Mouse (Mus musculus) gastrocnemius, postnatal 36 days (tissue): ENCODE results near the gene Hbq1a. TPM values are rescaled to one million over a fixed set of nuclear protein-coding genes. Genes with fewer than 3 reads are reported as not detected.

ENCODE experiments used
- DNase-seq, 2 experiments: peaks; one replicate each; pipeline ENCODE4 v3.0.0; 2022
- intact Hi-C: fragments of 180-260 bp; cut with DNase I; formaldehyde crosslinking; loops from one replicate; pipeline ENCODE4 v1.15.1; 2025
- total RNA-seq, 2 experiments: library from RNA; stranded (reverse); gene quantifications; 2 replicates each; pipeline ENCODE4 v1.2.3; 2021

Gene Hbq1a
- total RNA-seq, 2 experiments from 2014 or later, result not detected

GRCm38 (mm10) chr11:32309928-32310327 is 10.1 kb downstream of the Hbq1a start:
- intact Hi-C loops, result no loop called here
- DNase-seq, result no peak

DNA sequence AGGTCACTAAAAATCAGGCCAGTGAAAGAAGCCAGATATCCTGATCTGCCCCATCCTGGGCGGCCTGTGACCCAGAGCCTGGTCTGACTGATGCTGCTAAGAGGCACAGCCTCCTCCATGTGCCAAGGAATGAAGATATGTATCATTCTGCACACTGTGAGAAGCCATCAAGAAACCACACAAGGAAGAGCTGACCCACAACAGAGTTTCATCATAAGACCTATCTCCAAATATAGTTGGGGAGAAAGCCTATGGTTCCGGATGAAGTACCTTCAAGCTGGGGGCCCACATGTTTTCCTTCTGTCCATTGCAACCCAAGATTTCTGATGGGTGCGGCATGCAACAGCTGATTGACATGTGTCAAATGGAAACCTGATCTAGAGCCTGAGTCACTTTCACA is 16.1 kb downstream of the Hbq1a start:
- intact Hi-C loops, result no loop called here
- DNase-seq, result no peak

DNA sequence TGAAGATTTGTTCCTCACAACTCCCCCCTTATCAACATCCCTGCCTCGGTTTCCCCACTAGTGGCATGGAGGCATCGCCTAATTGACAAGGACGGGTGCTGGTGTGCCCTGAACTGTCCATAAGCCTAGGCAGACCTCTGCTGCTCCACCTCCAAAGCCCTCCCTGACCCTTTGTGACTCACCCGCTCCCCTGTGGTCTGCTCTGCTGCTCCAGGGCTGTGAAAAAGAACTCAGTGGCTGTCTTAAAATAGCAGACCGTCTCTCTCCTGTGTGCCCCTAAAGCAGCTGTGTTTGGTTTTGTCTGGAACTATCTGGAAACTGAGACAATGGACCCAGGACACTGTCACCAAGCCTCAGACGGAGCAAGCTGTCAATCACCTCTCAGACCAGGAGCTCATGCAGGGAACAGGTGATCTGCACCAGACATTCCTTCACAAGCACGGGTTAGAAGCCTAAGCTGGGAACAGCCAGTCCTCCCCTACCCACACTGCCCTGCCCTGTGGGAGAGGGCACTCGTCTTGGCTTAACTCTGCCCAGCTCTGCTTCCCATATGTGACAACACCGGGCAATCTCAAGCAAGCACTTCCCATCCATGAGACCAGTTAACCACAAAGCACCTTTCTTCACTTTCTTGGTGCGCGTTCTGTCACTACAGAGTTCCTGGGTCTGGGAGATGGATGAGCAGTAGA is 20.8 kb downstream of the Hbq1a start:
- intact Hi-C loops, result no loop called here
- no peak for DNase-seq

DNA sequence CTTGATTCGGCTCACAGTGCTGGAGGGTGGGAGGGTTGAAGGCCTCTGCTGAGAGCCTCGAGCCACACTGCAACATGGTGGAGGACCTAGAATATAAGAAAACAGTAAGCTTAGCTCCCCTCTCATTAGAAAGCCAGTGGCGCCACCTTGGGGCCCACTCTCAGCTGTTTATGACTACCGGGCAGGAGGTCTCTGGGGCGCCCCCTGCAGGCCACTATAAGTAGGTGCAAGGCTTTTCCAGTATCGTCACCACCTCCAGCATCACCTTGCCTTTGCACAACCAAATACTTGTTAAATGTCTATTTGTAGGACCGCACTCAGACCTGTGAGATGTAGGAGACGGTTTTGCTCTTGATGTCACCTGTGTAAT is 21.3 kb downstream of the Hbq1a start:
- DNase-seq, result peak; percentile 42 to 44
- intact Hi-C loops, result no loop called here

- intact Hi-C loops, result no loop called here
- peak; percentile 81 to 90 for DNase-seq
Measured at GRCm38 (mm10) chr11:32324609-32325008, 24.7 kb downstream of the Hbq1a start.

DNA sequence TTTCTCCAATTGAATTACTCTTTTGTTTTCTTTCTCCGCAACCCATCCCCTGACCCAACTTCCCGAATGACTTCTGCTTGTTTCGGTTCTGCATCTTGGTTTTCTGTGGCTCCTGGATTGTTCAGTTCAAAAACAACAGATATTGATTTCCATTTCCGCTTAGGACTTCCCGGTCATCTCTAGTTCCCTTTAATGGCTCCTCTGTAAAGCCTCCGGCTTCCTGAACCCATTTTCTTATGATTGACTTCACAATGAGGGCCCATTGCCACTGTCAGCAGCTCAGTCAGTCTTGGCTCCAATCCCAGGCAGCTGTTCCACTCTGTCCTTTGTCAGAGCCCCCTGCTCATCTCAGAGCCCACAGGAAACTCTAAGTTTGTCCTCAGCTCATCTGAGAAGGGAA is 31.2 kb downstream of the Hbq1a start:
- intact Hi-C loops, result no loop called here

DNA sequence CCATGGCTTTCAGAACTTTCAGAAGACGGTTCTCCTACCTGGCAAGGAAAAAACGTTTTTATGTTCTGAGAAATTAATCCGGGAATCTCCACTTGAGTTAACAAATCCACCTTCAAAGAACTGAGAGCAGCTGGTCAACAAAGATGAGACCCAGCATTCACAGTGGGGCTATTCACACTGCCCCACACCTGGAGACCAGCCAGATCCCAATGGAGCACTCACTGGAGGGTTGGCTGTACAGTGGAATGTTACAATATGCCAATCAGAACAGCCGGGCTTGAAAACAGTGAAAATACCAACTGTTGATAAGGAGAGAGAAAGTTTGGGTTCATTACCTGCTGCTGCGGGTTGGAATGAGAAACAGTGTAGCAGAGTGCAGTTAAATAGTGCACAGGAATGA is 32.0 kb downstream of the Hbq1a start:
- no peak for DNase-seq
- intact Hi-C loops, result no loop called here

More for the DNA sequence above, 31.2 kb downstream of the Hbq1a start:
- no peak for DNase-seq

DNA sequence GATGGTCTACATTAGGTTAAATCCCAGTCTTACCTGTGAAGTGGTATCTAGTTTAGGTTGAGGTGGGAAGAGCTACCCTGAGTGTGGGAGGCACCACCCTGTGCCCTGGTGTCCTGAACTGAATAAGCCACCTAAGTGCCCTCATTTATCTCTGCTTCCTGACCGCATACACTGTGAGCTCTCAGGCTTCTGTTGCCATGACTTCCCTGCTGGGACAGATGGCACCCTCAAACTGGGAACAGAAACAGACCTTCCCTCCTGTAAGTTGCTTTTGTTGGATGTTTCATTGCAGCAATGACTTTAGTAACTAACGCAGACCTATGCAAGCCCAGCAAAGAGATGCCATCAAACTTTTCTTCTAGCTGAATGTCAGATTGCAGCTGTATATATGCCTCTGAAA is 33.4 kb downstream of the Hbq1a start:
- intact Hi-C loops, result no loop called here
- DNase-seq, result no peak

DNA sequence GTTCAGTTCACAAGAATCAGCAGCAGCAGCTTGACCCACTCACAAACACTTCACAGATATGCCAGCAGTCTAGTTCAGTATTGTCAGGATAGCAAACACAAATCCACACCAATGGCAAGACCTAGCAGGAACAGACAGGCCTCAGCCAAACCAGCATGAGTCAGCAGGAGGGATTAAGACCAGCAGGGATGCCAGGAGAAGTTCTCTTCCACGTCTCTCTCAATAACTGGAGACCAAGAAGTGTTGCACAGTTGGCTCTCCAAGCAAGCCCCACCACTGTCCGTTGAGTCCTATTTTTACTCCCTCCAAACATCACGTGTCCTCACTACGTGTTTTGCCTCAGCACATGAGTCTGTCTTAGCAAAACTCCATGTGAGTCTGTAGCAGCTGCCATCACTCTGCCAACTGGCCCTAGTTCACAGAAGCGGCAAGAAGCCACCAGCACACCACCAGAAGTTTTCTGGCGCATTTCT is 36.6 kb downstream of the Hbq1a start:
- DNase-seq, result no peak
- intact Hi-C loops, result no loop called here

DNA sequence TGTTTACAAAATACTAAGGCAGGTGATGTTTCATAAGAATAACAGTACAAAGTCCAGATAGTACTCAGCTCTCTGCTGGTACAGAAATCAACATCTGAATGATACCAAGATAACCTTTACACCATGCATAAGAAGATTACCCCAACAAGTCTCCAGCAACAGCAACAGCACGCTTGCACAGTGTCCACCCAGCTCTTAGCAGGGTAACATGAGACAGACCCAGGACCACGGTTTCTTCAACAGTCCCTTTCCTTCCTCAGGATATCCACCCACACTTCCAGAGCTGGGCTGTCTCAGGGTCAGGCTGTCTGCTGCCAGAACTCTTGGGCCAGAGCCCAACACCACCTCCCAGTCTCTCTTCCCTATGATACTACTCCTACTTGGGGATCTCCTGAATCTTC is 39.3 kb downstream of the Hbq1a start:
- DNase-seq, result peak in 1 of 2 experiments; percentile 34
- intact Hi-C loops, result no loop called here

DNA sequence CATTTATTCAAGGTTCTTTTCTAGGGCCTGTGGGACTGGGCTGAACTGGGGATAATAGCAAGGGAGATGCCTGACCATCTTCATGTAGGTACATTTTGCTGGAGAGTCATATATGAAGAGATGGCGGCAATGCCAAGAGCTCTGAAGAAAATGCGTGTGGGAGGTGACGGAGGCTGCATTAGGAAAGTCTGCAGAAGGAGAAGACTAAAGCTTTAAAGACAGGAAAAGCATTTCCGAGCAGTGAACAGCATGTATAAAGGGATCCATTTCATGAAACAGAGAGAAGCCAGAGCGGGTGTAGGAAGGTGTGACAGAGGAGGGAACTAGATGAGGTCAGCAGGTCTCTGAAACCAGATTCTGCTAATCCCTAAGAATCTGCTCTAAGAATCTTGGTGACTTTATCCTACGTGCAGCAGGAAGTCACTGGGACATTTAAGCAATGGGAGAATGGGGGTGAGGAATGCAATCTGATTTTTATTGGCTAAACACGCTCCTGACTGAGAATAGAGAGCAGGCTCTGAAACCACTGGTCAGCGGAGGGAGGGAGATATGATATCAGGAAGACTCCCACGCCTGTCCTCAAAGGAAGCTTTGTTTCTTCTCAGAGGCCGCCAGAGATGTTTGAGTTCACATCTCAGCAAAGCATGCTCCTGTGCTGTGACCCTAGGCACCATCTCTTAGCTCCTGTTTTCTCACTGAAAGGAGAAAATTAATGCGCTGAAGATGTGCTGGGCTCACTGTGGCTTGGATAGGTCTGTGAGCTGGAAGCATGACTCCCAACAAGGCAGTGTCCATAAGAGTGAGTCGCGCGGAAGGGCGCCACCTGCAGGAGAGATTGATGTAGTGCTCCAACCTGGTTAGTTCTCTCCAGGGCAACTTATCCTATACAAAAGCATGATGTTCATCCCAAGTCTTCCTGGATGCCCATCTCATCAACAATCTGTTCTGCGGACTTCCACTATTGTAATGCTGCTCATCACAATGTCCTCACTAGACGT is 40.9 kb downstream of the Hbq1a start:
- intact Hi-C loops, result loop anchor here (5.0 kb wide), 1 partner anchor 247 kb away; no protein-coding TSS in a partner anchor
- no peak for DNase-seq

DNA sequence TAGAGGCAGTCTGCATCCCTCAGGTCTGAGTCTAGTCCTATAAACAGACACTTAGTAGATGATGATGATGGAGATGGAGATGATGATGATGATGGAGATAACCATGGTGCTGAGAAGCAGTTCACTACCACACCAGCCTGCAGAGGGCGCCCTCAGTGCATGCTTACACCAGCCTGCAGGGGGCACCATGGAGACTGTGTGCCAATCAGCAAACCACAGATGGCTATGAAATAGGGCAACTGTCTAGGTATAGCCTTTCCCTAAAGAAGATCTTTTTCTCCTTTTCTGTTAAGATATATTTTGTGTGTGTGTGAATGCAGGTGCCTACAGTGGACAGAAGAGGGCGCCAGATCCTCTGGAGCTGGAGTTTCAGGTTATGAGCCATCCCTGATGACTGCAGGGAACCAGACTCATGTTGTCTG is 42.9 kb downstream of the Hbq1a start:
- intact Hi-C loops, result loop anchor here (5.0 kb wide), 1 partner anchor 245 kb away; no protein-coding TSS in a partner anchor
- DNase-seq, result peak in 1 of 2 experiments; percentile 65

GRCm38 (mm10) chr11:32343350-32343749 is 43.5 kb downstream of the Hbq1a start:
- intact Hi-C loops, result loop anchor here (5.0 kb wide), 1 partner anchor 244 kb away; no protein-coding TSS in a partner anchor
- no peak for DNase-seq

GRCm38 (mm10) chr11:32345504-32346297 is 45.8 kb downstream of the Hbq1a start:
- intact Hi-C loops, result loop anchor here (5.0 kb wide), 1 partner anchor 102 kb away; no protein-coding TSS in a partner anchor
- DNase-seq, result no peak

- DNase-seq, result no peak
Measured at GRCm38 (mm10) chr11:32347264-32347606, 47.4 kb downstream of the Hbq1a start.

DNA sequence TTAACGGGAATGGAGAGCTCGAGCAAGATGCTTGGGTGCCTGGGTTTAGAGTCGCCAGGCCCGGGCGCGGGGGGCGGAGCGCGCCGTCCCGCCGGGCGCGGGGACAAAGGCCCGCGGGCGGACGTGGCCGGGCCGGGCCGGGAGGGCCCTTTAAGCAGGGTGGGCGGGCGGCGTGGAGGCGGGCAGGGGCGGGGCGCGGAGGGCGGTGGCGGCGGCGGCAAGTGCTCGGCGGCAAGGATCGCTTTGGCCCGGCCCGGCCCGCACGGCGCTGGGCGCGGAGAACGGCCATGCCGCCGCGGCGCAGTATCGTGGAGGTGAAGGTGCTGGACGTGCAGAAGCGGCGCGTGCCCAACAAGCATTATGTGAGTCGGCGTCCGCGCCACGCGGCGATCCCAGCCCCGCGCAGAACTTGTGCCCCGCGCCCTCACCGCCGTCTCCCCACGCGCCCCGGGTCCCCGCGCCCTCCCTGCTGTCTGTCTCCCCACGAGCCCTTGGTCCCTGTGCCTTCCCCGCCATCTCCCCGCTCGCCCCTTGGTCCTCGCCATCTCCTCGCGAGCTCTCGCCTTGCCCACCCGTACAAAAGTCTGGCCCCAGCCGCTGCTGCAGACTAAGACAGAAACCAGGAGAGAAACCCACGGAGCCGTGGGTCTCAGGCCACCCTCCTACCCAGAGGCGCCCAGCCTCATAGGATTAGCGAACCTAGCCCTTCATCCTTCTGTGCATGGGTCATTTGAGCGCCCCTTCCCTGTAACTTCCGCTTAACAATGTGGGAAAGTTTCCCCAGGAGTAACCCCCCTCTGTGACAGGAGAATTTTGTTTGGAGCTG is 48.0 kb downstream of the Hbq1a start, which contains the start of gene Sh3pxd2b:
Gene Sh3pxd2b (plus strand): TSS at position 214 of the 826 bp plus-strand sequence.
- intact Hi-C loops, result loop anchor here (5.0 kb wide), 1 partner anchor 99 kb away; no protein-coding TSS in a partner anchor
- peak; percentile 55 to 63 for DNase-seq

More at GRCm38 (mm10) chr11:32347264-32347606, 47.4 kb downstream of the Hbq1a start:
- intact Hi-C loops, result loop anchor here (5.0 kb wide), 1 partner anchor 100 kb away; no protein-coding TSS in a partner anchor

GRCm38 (mm10) chr11:32348433-32349283 is 48.8 kb downstream of the Hbq1a start:
- DNase-seq, result no peak
- intact Hi-C loops, result loop anchor here (5.0 kb wide), 1 partner anchor 99 kb away; no protein-coding TSS in a partner anchor

DNA sequence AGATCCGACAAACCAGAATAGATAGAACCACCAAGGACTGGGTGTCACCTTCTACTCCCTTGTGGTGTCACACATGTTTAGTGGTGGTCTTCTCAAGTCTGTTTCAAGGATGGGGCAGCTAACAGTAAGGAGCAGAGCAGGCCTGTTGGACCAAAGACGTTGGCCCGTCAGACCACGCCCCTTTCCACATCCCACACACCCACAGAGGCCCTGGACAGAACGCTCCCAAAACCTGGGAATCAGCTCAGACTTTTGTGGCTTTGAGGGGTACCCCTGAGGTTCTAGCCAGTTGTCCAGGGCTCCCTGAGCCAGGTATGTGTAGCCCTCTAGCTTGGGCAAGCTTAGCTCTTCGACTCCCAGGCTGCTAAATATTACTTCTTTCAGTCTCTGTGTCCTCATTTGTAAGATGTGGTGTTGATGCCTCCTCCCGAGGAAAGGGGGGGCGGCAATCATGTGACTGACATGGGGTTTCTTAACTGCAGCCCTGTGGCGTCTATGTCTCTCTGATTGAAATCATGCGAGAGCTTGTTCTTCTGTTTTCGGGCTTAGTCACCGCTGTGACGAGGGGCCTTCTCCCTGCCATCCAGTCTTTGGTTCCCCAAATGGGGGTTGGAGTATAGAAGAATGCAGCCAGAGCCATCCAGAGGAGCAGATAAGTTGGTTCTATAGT is 49.5 kb downstream of the Hbq1a start:
- intact Hi-C loops, result loop anchor here (5.0 kb wide), 1 partner anchor 98 kb away; no protein-coding TSS in a partner anchor
- DNase-seq, result no peak
